Mouse (Mus musculus) intestine, embryonic 16.5 days (tissue): Measurements from ENCODE around the gene Zdhhc23. TPM values are rescaled to one million over a fixed set of nuclear protein-coding genes. Genes with fewer than 3 reads are reported as not detected.

ENCODE experiments used
- ATAC-seq: fragments of 200-750 bp; cut with Nextera tagmentation; 2 replicates; pipeline ENCODE4 v1.8.0; 2017; ENCODE audit warnings: moderate TSS enrichment, moderate library complexity
- H3K27ac ChIP-seq: fragments of 300-500 bp; sonication (generic); 2 replicates; pipeline ENCODE4 v1.5.1; 2014; ENCODE audit warnings: mild to moderate bottlenecking, low read length
- H3K27me3 ChIP-seq: fragments of 300-500 bp; sonication (generic); replicated peaks from 2 replicates; pipeline ENCODE4 v1.6.1; 2014; ENCODE audit warnings: low read length, control low read depth, mixed read lengths; ENCODE audit not compliant: control insufficient read depth, insufficient read depth
- H3K36me3 ChIP-seq: fragments of 300-500 bp; sonication (generic); 2 replicates; pipeline ENCODE4 v1.6.1; 2014; ENCODE audit warnings: low read length, control low read depth; ENCODE audit not compliant: control insufficient read depth, insufficient read depth
- H3K4me1 ChIP-seq: fragments of 300-500 bp; sonication (generic); 2 replicates; pipeline ENCODE4 v1.6.1; 2014; ENCODE audit warnings: low read length, control low read depth, mixed read lengths; ENCODE audit not compliant: control insufficient read depth, insufficient read depth
- H3K4me2 ChIP-seq: fragments of 300-500 bp; sonication (generic); 2 replicates; pipeline ENCODE4 v1.6.1; 2014; ENCODE audit warnings: low read depth, low read length, control low read depth
- H3K4me3 ChIP-seq: fragments of 300-500 bp; sonication (generic); 2 replicates; pipeline ENCODE4 v1.5.1; 2014; ENCODE audit warnings: mild to moderate bottlenecking, low read length
- H3K9ac ChIP-seq: fragments of 300-500 bp; sonication (generic); 2 replicates; pipeline ENCODE4 v1.6.1; 2014; ENCODE audit warnings: low read depth, low read length
- H3K9me3 ChIP-seq: fragments of 300-500 bp; sonication (generic); 2 replicates; pipeline ENCODE4 v1.6.1; 2016; ENCODE audit warnings: low read length, control low read depth; ENCODE audit not compliant: control insufficient read depth
- WGBS: fragments of 180-500 bp; shearing (Covaris S2); extraction: QIAGEN DNeasy Blood & Tissue Kit; methylation state at CpG from one replicate; pipeline ENCODE4 v1.1.7; 2014; 5-methylcytosine and 5-hydroxymethylcytosine counted together
- polyA plus RNA-seq: library from polyadenylated mRNA; unstranded; fragments of >200 nt; fragmentation: Nextera tagmentation; extraction: Ambion mirVana; gene quantifications from 2 replicates; pipeline ENCODE4 v1.2.1, GENCODE M21; 2015

The Zdhhc23 gene
- polyA plus RNA-seq, 1 experiment from 2014 or later = 1.9 TPM

DNA sequence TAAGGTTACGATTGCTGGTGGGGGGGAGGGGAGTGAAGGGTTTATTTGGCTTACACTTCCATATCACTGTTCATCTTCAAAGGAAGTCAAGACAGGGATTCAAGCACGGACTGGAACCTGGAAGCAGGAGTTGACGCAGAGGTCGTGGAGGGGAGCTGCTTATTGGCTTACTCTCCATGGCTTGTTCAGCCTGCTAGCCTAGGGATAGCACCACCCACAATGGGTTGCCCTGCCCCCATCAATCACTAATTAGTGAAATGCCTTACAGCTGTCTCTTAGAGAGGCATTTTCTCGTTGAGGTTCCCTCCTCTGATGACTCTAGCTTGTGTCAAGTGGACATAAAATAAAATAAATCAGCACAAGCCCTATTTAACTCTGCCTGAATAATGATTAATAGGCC is 31.4 kb upstream of the Zdhhc23 start:
- H3K4me3 ChIP-seq = no peak overlapping the region
- H3K9me3 ChIP-seq = no peaks in the 10 kb centered on the region
- ATAC-seq = no peak
- no peaks in the 10 kb centered on the region for H3K4me1 ChIP-seq
- no peaks in the 10 kb centered on the region for H3K36me3 ChIP-seq
- 67% methylated on average over 5 of the region's 5 CpGs for WGBS
- H3K9ac ChIP-seq = no peak overlapping the region
- H3K4me2 ChIP-seq = no peak overlapping the region
- H3K27me3 ChIP-seq = no peaks in the 10 kb centered on the region
- H3K27ac ChIP-seq = no peak overlapping the region

DNA sequence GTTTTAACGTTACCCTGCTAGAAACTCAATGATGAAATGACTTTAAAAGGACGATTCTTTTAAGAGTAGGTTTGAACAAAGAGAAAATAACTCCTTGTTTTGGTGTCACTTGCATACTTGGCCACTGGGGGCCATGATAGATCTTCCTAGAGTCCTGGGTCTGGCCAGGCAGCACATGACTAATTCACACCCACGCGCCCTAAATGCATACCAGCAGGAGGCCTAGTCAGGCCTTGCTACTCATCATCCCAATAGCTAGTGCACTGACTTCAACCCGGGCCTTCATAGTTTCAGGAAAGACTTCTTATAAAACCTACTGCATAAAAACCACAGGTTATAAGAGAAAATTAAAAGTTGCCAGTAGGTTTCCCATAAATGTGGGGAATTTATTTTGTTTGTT is 22.5 kb upstream of the Zdhhc23 start:
- WGBS = 68% methylated on average over 5 of the region's 5 CpGs
- no peak overlapping the region for H3K27ac ChIP-seq
- no peak overlapping the region for H3K9ac ChIP-seq
- ATAC-seq = no peak
- no peaks in the 10 kb centered on the region for H3K36me3 ChIP-seq
- no peaks in the 10 kb centered on the region for H3K9me3 ChIP-seq
- no peaks in the 10 kb centered on the region for H3K27me3 ChIP-seq
- no peak overlapping the region for H3K4me3 ChIP-seq
- no peaks in the 10 kb centered on the region for H3K4me1 ChIP-seq
- no peak overlapping the region for H3K4me2 ChIP-seq

DNA sequence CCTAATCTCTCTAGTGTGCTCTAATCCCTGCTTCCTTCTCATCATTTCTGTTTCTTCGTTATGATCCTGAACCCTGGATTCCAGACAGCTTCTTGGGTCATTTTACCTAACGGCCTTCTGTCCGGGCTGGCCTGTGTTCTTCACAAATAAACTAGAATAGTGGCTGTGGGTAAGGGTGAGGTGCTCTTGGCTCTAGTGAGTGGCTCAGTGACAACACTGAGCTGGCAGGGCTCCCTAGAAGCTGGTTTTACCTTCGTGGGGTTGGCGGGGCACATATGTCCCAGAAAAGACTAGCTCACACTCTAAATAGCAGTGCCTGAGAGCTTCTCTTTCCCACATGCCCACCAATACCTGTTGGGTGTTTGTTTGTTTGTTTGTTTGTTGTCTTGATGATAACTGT is 19.9 kb upstream of the Zdhhc23 start:
- WGBS = 87% methylated on average over 5 of the region's 5 CpGs

DNA sequence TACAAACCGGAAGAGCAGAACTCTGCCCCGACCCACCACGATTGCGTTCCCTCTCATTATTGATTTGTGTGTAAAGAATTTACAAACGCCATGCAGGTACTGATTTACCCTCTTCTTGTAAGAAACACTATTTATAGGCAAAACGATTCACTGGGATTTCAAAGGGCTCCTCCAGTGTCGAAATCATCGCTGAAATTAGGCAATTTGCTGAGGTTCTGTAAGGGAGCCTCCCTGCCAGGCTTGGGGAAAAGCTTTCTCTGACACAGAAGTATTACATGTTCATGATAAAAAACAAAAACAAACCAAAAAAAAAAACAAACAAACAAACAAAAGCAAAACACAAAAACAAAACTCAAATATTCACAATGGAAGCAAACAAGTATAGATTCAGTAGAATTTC is 19.5 kb upstream of the Zdhhc23 start:
- Histone ChIP-seq H3K4me2 (no peak overlapping the region), H3K4me3 (no peak overlapping the region), H3K4me1 (no peaks in the 10 kb centered on the region), H3K27ac (no peak overlapping the region), H3K9me3 (no peaks in the 10 kb centered on the region), H3K36me3 (no peaks in the 10 kb centered on the region), H3K9ac (no peak overlapping the region), H3K27me3 (no peaks in the 10 kb centered on the region)
- ATAC-seq = no peak
- WGBS = 80% methylated on average over 8 of the region's 8 CpGs

More for the DNA sequence above, 19.9 kb upstream of the Zdhhc23 start:
- Histone ChIP-seq H3K9ac (no peak overlapping the region), H3K9me3 (no peaks in the 10 kb centered on the region), H3K4me3 (no peak overlapping the region), H3K36me3 (no peaks in the 10 kb centered on the region), H3K27ac (no peak overlapping the region), H3K4me2 (no peak overlapping the region), H3K27me3 (no peaks in the 10 kb centered on the region), H3K4me1 (no peaks in the 10 kb centered on the region)
- ATAC-seq = no peak

DNA sequence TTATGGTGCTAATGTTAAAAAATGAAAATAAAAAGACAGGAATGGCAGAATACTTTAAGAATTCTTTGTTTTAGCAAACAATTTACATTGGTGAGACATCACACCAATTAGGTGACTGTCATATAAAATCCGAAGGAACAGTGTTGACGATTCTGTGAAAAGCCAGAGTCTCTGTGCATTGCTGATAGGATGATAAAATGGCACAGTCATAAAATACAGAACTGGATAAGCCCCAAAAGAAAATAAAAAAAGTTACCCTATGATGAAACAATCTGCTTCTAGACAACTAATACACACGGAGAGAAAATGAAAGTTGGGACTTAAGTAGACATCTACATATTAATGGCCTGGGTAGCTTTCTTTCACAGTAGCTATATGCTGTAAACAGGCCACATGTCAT is 15.0 kb upstream of the Zdhhc23 start:
- no peaks in the 10 kb centered on the region for H3K36me3 ChIP-seq
- H3K4me3 ChIP-seq = no peak overlapping the region
- 76% methylated on average over 3 of the region's 3 CpGs for WGBS
- H3K27ac ChIP-seq = no peak overlapping the region
- H3K4me1 ChIP-seq = no peaks in the 10 kb centered on the region
- no peak for ATAC-seq
- no peaks in the 10 kb centered on the region for H3K27me3 ChIP-seq
- no peak overlapping the region for H3K9ac ChIP-seq
- no peak overlapping the region for H3K4me2 ChIP-seq
- no peaks in the 10 kb centered on the region for H3K9me3 ChIP-seq

DNA sequence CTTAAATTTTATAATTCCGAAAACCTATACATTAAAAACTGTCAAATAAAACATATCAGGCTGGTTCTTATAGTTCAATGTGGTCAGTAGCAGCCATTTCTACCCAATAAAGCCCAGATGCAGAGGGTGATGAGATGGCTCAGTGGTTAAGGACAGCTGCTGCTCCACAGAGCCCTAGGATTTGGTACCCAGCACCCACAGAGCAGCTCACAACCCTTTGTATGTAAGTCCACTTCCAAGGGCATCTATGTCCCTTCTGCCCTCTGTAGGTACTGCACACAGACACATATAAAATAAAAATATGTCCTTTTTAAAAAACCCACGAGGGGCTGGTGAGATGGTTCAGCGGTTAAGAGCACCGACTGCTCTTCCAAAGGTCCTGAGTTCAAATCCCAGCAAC is 6.7 kb upstream of the Zdhhc23 start:
- H3K4me1 ChIP-seq = no peaks in the 10 kb centered on the region
- H3K4me3 ChIP-seq = no peak overlapping the region
- WGBS = 95% methylated on average over 4 of the region's 4 CpGs
- no peaks in the 10 kb centered on the region for H3K9me3 ChIP-seq
- H3K9ac ChIP-seq = no peak overlapping the region
- no peaks in the 10 kb centered on the region for H3K36me3 ChIP-seq
- H3K4me2 ChIP-seq = no peak overlapping the region
- no peak overlapping the region for H3K27ac ChIP-seq
- no peaks in the 10 kb centered on the region for H3K27me3 ChIP-seq
- no peak for ATAC-seq

DNA sequence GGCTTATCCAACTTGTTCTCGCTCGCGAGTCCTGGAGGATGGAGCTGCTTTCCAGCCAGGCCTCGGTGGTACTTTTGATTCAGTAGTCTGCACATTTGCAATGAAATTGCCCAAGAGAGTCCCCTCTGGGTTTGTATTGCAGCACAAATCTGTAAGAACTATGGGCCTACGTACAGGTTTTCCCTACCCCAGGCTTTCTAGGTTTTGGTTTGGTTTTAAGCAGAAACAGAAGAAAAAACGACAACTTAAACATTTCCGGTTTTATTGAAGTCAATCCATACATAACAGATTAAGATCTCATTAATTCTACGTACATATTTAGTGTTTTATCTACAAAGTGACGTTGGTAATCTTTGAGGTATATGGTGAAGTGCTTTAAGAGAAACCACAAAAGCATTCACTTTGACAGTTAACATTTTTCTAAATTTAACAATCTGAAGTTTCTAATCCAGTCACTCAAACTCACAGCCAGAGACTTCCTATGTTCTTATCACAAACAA is 569 bp upstream of the Zdhhc23 start:
- ATAC-seq = no peak
- H3K4me1 ChIP-seq = no peaks in the 10 kb centered on the region
- peak overlapping the region; percentile 76 for H3K9ac ChIP-seq
- peak overlapping the region; percentile 97 for H3K4me2 ChIP-seq
- H3K4me3 ChIP-seq = peak overlapping the region; percentile 79
- H3K36me3 ChIP-seq = no peaks in the 10 kb centered on the region
- no peak overlapping the region for H3K27ac ChIP-seq
- 29% methylated on average over 9 of the region's 9 CpGs for WGBS
- no peaks in the 10 kb centered on the region for H3K27me3 ChIP-seq
- no peaks in the 10 kb centered on the region for H3K9me3 ChIP-seq

DNA sequence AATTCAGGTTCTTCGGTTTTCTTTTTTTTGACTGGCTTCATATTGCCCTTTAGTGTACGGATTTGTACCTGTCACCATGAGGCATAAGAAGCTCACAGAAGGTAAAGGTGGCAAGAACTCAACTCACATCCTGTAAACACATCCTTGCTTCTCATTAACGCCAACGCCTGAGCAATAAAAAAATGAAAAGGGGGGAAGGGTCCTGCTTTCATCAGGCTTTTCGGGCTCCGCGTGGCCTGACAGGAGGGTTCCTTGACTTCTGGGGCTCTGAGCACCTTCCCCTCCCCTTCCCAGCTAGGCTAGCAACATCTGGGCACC is 622 bp downstream of the Zdhhc23 start:
- Histone ChIP-seq H3K9ac (peak overlapping the region; percentile 76), H3K4me2 (peak overlapping the region; percentile 97), H3K4me1 (no peaks in the 10 kb centered on the region), H3K4me3 (peak overlapping the region; percentile 79), H3K9me3 (no peaks in the 10 kb centered on the region), H3K27me3 (no peaks in the 10 kb centered on the region), H3K36me3 (no peaks in the 10 kb centered on the region), H3K27ac (no peak overlapping the region)
- ATAC-seq = peak; percentile 11
- 17% methylated on average over 7 of the region's 7 CpGs for WGBS

DNA sequence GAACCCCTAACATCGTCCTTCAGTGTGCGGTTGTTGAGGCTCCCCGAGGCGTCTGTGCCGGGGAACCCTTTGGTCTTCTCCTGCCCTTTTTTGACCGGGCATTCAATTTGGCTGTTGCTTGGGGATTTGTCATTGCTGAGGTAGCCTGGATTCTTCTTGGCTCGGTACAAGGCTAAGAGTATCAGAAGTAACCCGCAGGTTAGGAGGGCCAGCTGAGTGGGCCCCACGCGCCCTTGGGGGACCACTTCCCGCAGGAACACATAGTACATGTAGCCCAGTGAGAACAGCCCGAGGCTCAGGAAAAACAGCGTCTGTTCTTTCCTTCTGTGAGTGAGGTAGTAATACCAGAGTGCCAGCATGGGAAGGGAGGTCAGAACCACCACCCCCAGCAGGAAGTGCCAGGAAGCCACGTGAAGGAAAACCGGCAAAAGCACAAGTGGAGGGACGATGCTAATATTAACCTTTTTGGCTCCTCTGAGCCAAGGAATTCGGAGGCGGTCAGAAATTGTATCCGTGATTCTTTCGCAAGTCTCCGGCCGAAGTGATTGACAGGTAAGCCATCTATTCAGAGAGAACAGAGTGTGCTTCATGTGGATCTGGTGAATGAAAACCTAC is 5.9 kb downstream of the Zdhhc23 start:
- no peak overlapping the region for H3K4me2 ChIP-seq
- no peaks in the 10 kb centered on the region for H3K4me1 ChIP-seq
- WGBS = 82% methylated on average over 22 of the region's 22 CpGs
- no peak for ATAC-seq
- H3K27me3 ChIP-seq = no peaks in the 10 kb centered on the region
- no peak overlapping the region for H3K27ac ChIP-seq
- H3K9ac ChIP-seq = no peak overlapping the region
- no peaks in the 10 kb centered on the region for H3K9me3 ChIP-seq
- no peaks in the 10 kb centered on the region for H3K36me3 ChIP-seq
- no peak overlapping the region for H3K4me3 ChIP-seq

DNA sequence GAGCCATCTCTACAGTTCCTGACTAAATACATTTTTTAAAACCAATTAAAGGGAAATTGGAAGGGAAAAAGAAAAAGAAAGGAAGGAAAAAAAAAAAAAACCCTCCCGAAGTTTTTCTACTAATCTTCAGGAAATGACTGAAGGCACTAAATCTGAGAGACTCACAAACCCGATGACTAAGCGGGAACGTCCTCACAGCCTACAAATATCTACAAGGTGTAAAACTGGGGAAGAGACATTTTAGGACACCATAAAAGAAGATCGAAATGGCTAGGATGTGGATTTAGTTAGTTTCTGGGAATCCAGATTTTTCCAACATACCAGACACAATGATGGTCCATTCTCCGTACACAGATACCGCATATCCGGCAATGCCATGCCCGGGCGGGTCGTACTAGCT is 6.4 kb downstream of the Zdhhc23 start:
- H3K4me1 ChIP-seq = no peaks in the 10 kb centered on the region
- no peak overlapping the region for H3K9ac ChIP-seq
- H3K9me3 ChIP-seq = no peaks in the 10 kb centered on the region
- no peak overlapping the region for H3K4me3 ChIP-seq
- no peak overlapping the region for H3K27ac ChIP-seq
- no peaks in the 10 kb centered on the region for H3K27me3 ChIP-seq
- H3K4me2 ChIP-seq = no peak overlapping the region
- 90% methylated on average over 11 of the region's 11 CpGs for WGBS
- no peak for ATAC-seq
- no peaks in the 10 kb centered on the region for H3K36me3 ChIP-seq
